Mouse (Mus musculus) B cell, adult 62 days (primary cell): ENCODE data around the gene Tbx4. TPM values are rescaled to one million over a fixed set of nuclear protein-coding genes. Genes with fewer than 3 reads are reported as not detected.

Source experiments
- total RNA-seq: library from RNA; stranded (reverse); gene quantifications from 4 replicates; pipeline ENCODE4 v1.2.4, GENCODE M21; 2023

Tbx4 gene
- total RNA-seq: not detected in 4 replicates

DNA sequence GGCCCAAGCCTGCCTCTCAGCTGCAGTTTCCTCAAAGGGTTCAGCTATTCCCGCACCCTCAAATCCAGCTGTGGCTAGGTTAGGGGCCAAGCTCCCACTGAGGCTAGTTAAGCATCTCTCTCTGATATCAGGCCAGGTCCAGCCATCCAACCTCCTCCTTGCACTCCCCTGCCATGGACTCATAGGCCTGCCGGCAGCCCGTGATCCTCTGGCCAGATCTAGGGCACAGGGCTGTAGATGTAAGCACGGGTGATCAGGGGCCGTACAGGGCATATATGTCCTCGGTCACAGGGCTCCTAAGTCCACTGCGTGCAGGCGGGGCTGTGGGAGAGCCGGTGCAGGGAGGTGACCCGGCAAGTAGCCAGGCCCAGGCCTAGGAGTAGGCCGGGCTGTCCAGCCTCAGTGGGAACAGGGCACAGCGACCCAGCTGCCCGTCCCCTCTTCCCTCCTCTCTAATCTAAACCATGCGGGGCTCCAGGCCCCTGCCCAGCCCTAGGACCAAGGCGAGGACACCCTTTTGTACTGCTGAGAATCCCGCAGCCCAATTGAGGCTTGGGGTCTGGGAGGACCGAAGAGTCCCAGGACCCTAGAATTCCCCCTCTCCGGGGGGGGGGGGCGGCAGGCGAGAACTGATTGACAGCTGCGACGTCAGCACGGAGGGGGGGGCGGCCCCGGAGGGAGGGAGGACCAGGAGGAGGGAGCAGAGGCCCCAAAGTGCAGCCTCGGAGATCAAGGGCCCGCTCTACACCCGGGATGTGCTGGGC, at the start of gene Tbx4:
Gene Tbx4 (plus strand): TSS at position 758 of the 764 bp plus-strand sequence.

GRCm38 (mm10) chr11:85850233-85850632, 36.0 kb upstream of the Tbx4 start, which contains the start of gene Gm11444:
Gm11444 (minus strand) TSS chr11:85850333.

Other genes starting within 250 kb of the Tbx4 start
- gene Tbx2, start 53.9 kb upstream of the Tbx4 start, total RNA-seq: 0.45 to 2.0 TPM (median 1.3 TPM) in 4 replicates
- gene Gm11444, start 36.1 kb upstream of the Tbx4 start, total RNA-seq: not detected in 4 replicates